21 mouse cellular contexts compared by ENCODE assay signal in the genomic region with DNA sequence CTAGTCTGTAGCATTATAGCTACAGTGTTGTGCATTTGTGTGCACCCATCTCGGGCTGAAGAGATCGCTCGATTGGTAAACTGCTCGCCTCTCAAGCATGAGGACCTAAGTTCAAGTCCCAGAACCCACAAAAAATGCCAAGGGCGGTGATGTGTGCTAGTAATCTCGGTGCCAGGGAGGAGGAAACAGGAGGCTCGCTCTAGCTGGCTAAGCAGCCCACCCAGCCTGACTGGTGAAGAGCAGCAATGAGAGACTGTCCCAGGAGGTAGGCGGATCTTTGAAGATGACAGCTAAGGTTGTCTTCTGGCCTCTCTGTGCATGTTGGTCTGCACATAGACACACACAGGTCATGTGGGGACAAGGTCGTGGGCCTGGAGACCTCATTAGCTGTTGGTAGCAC.
DNase-seq lines count a peak whose midpoint lies in the region; ATAC-seq and TF ChIP-seq lines count a peak whose summit lies in the region.
"Had no signal": no experiment of that assay in that cellular context is flagged by ENCODE, and none has a peak within 500 bp of the region (broad histone marks: within the 10 kb centered on the region; RNA-seq: fewer than 3 reads in every experiment).

No protein-coding gene starts in this region.

- TF ChIP-seq POLR2A in olfactory bulb, adult 2 months (IDR thresholded peaks at IDR 0.05; ENCODE audit: insufficient read depth, low read depth, low read length) = no peak

- TF ChIP-seq CTCF in Patski (IDR thresholded peaks at IDR 0.05) = no peak
- no peak for TF ChIP-seq CTCF in olfactory bulb, adult 2 months (IDR thresholded peaks at IDR 0.05; ENCODE audit: insufficient read depth, low read depth, low read length)

- in situ Hi-C loops in Patski (cut with MboI; ENCODE audit: low pct_unique_long_range_greater_than_20kb) = loop anchor here (5.0 kb wide), 1 partner anchor 107 kb away; no protein-coding TSS in a partner anchor

- H3K4me2 ChIP-seq in heart, embryonic 12.5 days = no peak overlapping the region
- H3K4me2 ChIP-seq: embryonic facial prominence, embryonic 12.5 days; forebrain, embryonic 13.5 days; forebrain, embryonic 15.5 days had no signal

- CTCF ChIA-PET in Patski (lab: Charles Lee) = interaction anchor here (1.1 kb wide), 1 partner anchor 25 kb away, joined by 3 read pairs; no protein-coding TSS in a partner anchor

- POLR2A ChIA-PET in Patski (lab: Charles Lee) = no interaction called here

- H3K4me1 ChIP-seq in heart, embryonic 10.5 days = no peaks in the 10 kb centered on the region
- H3K4me1 ChIP-seq in olfactory bulb, adult 2 months (ENCODE audit: control insufficient read depth, insufficient read depth, low read length) = peaks cover 25% of the 10 kb centered on the region
- peaks cover 8% of the 10 kb centered on the region; the same call in 1 of the 2 replicates for H3K4me1 ChIP-seq in heart, embryonic 12.5 days (replicated peaks)

- H3K36me3 ChIP-seq in heart, embryonic 10.5 days = 0 out of 2 replicates have a peak, but pooled peaks cover 2% of the 10 kb centered on the region
- 0 out of 2 replicates have a peak, but pooled peaks cover 1% of the 10 kb centered on the region for H3K36me3 ChIP-seq in heart, embryonic 12.5 days
- H3K36me3 ChIP-seq: embryonic facial prominence, embryonic 12.5 days; forebrain, embryonic 15.5 days; G1E had no signal

- no peak overlapping the region for H3K4me3 ChIP-seq in heart, embryonic 10.5 days
- H3K4me3 ChIP-seq in olfactory bulb, adult 2 months (ENCODE audit: insufficient read depth, low read depth, low read length) = no peak overlapping the region
- H3K4me3 ChIP-seq in heart, embryonic 12.5 days = no peak overlapping the region
- H3K4me3 ChIP-seq: embryonic facial prominence, embryonic 10.5 days; embryonic facial prominence, embryonic 12.5 days; forebrain, embryonic 13.5 days; forebrain, embryonic 15.5 days had no signal

- peak; percentile 63 for ATAC-seq in Patski
- no peak for ATAC-seq in heart, embryonic 12.5 days (ENCODE audit: insufficient number of reproducible peaks, low FRiP score)
- ATAC-seq: CD4-positive, CD25-positive, alpha-beta regulatory T cell, adult 4 months; forebrain, embryonic 13.5 days; forebrain, embryonic 15.5 days; forebrain, postnatal 0 days had no signal

- H3K9ac ChIP-seq in heart, embryonic 12.5 days = no peak overlapping the region
- H3K9ac ChIP-seq: embryonic facial prominence, embryonic 12.5 days; forebrain, embryonic 13.5 days; forebrain, embryonic 15.5 days; forebrain, postnatal 0 days had no signal

- no peak overlapping the region for H3K27ac ChIP-seq in heart, embryonic 10.5 days
- H3K27ac ChIP-seq in olfactory bulb, adult 2 months (ENCODE audit: insufficient read depth, low read depth, low read length) = peak overlapping the region; percentile 82
- H3K27ac ChIP-seq in heart, embryonic 12.5 days (ENCODE audit: poor library complexity, severe bottlenecking) = no peak overlapping the region
- H3K27ac ChIP-seq: embryonic facial prominence, embryonic 10.5 days; embryonic facial prominence, embryonic 12.5 days; forebrain, embryonic 13.5 days; forebrain, embryonic 15.5 days had no signal

- H3K9me3 ChIP-seq in heart, embryonic 10.5 days = no peaks in the 10 kb centered on the region
- H3K9me3 ChIP-seq in heart, embryonic 12.5 days (replicated peaks) = no peaks in the 10 kb centered on the region
- H3K9me3 ChIP-seq: embryonic facial prominence, embryonic 10.5 days; embryonic facial prominence, embryonic 12.5 days; forebrain, embryonic 13.5 days; forebrain, embryonic 15.5 days; G1E had no signal

- 84% methylated on average over 9 of the region's 9 CpGs for WGBS in heart, embryonic 10.5 days
- 76% methylated on average over 9 of the region's 9 CpGs for WGBS in olfactory bulb, adult 2 months
- 86% methylated on average over 9 of the region's 9 CpGs for WGBS in heart, embryonic 12.5 days

- peaks cover 72% of the 10 kb centered on the region for H3K27me3 ChIP-seq in heart, embryonic 10.5 days (ENCODE audit: insufficient read depth, poor library complexity, severe bottlenecking)
- H3K27me3 ChIP-seq in Patski = no peaks in the 10 kb centered on the region
- peaks cover 59% of the 10 kb centered on the region for H3K27me3 ChIP-seq in heart, embryonic 12.5 days (replicated peaks)
- H3K27me3 ChIP-seq: CH12.LX; embryonic facial prominence, embryonic 12.5 days; forebrain, embryonic 13.5 days; forebrain, embryonic 15.5 days had no signal

- peak; percentile 73 for DNase-seq in heart, adult 11 months
- no peak for DNase-seq in heart, embryonic 10.5 days (ENCODE audit: low spot score)
- DNase-seq in retina, embryonic 14.5 days (ENCODE audit: low spot score) = peak; percentile 12
- DNase-seq in retina, postnatal 1 day = no peak
- DNase-seq in Patski (ENCODE audit: low read depth, low spot score) = no peak
- DNase-seq in frontal cortex, postnatal 36 days (ENCODE audit: low spot score in 2 of 2) = no peak
- DNase-seq: B cell, adult 2 months; cerebellum, adult 11-12 months; cerebellum, adult 2 months; cerebellum, adult 9-10 months; cerebellum, postnatal 10 days; forebrain, postnatal 0 days had no signal

Comparison
In these comparisons a context has a peak if more than half of its experiments do, and no peak if none do; other contexts are left out.
1. DNase-seq: peak in heart, adult 11 months (single experiment) and retina, embryonic 14.5 days (single experiment); none in heart, embryonic 10.5 days (single experiment), retina, postnatal 1 day (single experiment), Patski (single experiment) and frontal cortex, postnatal 36 days (0 of 2).